Mouse (Mus musculus) liver, embryonic 11.5 days (tissue): Measurements from ENCODE around the gene P2ry6. TPM values are rescaled to one million over a fixed set of nuclear protein-coding genes. Genes with fewer than 3 reads are reported as not detected.

Experiments used
- ATAC-seq: fragments of 200-750 bp; cut with Nextera tagmentation; replicated peaks from 2 replicates; pipeline ENCODE4 v1.8.0; 2017; ENCODE audit warnings: moderate number of reproducible peaks, mild to moderate bottlenecking, moderate TSS enrichment, moderate library complexity; ENCODE audit not compliant: low FRiP score
- DNase-seq: peaks from one replicate; pipeline ENCODE4 v3.0.0-alpha.2; 2017; ENCODE audit warnings: low spot score
- H3K27ac ChIP-seq: fragments of 300-500 bp; sonication (generic); 2 replicates; pipeline ENCODE4 v1.5.1; 2014; ENCODE audit warnings: mild to moderate bottlenecking, low read depth, low read length, control low read depth
- H3K27me3 ChIP-seq: fragments of 300-500 bp; sonication (generic); replicated peaks from 2 replicates; pipeline ENCODE4 v1.6.1; 2014; ENCODE audit warnings: low read length, mixed read lengths; ENCODE audit not compliant: control insufficient read depth, insufficient read depth
- H3K36me3 ChIP-seq: fragments of 300-500 bp; sonication (generic); 2 replicates; pipeline ENCODE4 v1.6.1; 2014; ENCODE audit warnings: mild to moderate bottlenecking, low read length, moderate library complexity, mixed read lengths; ENCODE audit not compliant: control insufficient read depth, insufficient read depth
- H3K4me1 ChIP-seq: fragments of 300-500 bp; sonication (generic); replicated peaks from 2 replicates; pipeline ENCODE4 v1.6.1; 2014; ENCODE audit warnings: low read length, mixed read lengths; ENCODE audit not compliant: control insufficient read depth, insufficient read depth
- H3K4me2 ChIP-seq: fragments of 300-500 bp; sonication (generic); 2 replicates; pipeline ENCODE4 v1.6.1; 2014; ENCODE audit warnings: mild to moderate bottlenecking, control low read depth, moderate library complexity
- H3K4me3 ChIP-seq: fragments of 300-500 bp; sonication (generic); 2 replicates; pipeline ENCODE4 v1.5.1; 2014; ENCODE audit warnings: low read depth, low read length, control low read depth
- H3K9ac ChIP-seq: fragments of 300-500 bp; sonication (generic); 2 replicates; pipeline ENCODE4 v1.6.1; 2014; ENCODE audit warnings: low read depth, low read length, control low read depth
- H3K9me3 ChIP-seq: fragments of 300-500 bp; sonication (generic); 2 replicates; pipeline ENCODE4 v1.6.1; 2016; ENCODE audit warnings: low read length, inconsistent platforms, mixed read lengths; ENCODE audit not compliant: control insufficient read depth
- WGBS: fragments of 180-500 bp; shearing (Covaris S2); extraction: QIAGEN DNeasy Blood & Tissue Kit; methylation state at CpG from one replicate; pipeline ENCODE4 v1.1.7; 2014; 5-methylcytosine and 5-hydroxymethylcytosine counted together
- polyA plus RNA-seq: library from polyadenylated mRNA; unstranded; fragments of >200 nt; fragmentation: Nextera tagmentation; extraction: Ambion mirVana; gene quantifications from 2 replicates; pipeline ENCODE4 v1.2.1, GENCODE M21; 2014

Gene P2ry6
- polyA plus RNA-seq, 1 experiment from 2014 or later, result 4.3 TPM

- Histone ChIP-seq H3K4me1 (peaks cover 59% of the 10 kb centered on the region), H3K27ac (no peak overlapping the region), H3K4me3 (no peak overlapping the region), H3K4me2 (no peak overlapping the region), H3K36me3 (peaks cover 3% of the 10 kb centered on the region; the same call in 1 of the 2 replicates), H3K9ac (no peak overlapping the region), H3K9me3 (no peaks in the 10 kb centered on the region), H3K27me3 (0 out of 2 replicates have a peak, but pooled peaks cover 2% of the 10 kb centered on the region)
- DNase-seq (no peak), ATAC-seq (no peak)
- WGBS, result 85% methylated on average over 5 of the region's 5 CpGs
Measured at GRCm38 (mm10) chr7:100921289-100921688, 53.2 kb downstream of the P2ry6 start.

GRCm38 (mm10) chr7:100919809-100920107 is 54.7 kb downstream of the P2ry6 start:
- ATAC-seq, result no peak; the same call in 1 of the 2 replicates
- 39% methylated on average over 2 of the region's 2 CpGs for WGBS
- Histone ChIP-seq H3K9ac (no peak overlapping the region), H3K4me3 (no peak overlapping the region), H3K36me3 (peaks cover 6% of the 10 kb centered on the region; the same call in 1 of the 2 replicates), H3K4me2 (no peak overlapping the region), H3K27me3 (no peaks in the 10 kb centered on the region), H3K27ac (peak overlapping the region; percentile 26; the same call in 1 of the 2 replicates), H3K9me3 (no peaks in the 10 kb centered on the region), H3K4me1 (peaks cover 51% of the 10 kb centered on the region)
- no peak for DNase-seq

- Histone ChIP-seq H3K4me1 (peaks cover 47% of the 10 kb centered on the region), H3K4me3 (no peak overlapping the region), H3K27ac (peak overlapping the region; percentile 26; the same call in 1 of the 2 replicates), H3K36me3 (peaks cover 6% of the 10 kb centered on the region; the same call in 1 of the 2 replicates), H3K4me2 (no peak overlapping the region), H3K9ac (no peak overlapping the region), H3K9me3 (no peaks in the 10 kb centered on the region), H3K27me3 (no peaks in the 10 kb centered on the region)
- no peak for DNase-seq
- 54% methylated on average over 7 of the region's 7 CpGs for WGBS
- ATAC-seq, result no peak
Measured at GRCm38 (mm10) chr7:100919006-100919808, 55.2 kb downstream of the P2ry6 start.

- Histone ChIP-seq H3K27me3 (no peaks in the 10 kb centered on the region), H3K36me3 (peaks cover 6% of the 10 kb centered on the region; the same call in 1 of the 2 replicates), H3K27ac (no peak overlapping the region), H3K4me2 (peak overlapping the region; percentile 3; the same call in 1 of the 2 replicates), H3K9ac (no peak overlapping the region), H3K4me1 (peaks cover 39% of the 10 kb centered on the region), H3K4me3 (no peak overlapping the region), H3K9me3 (no peaks in the 10 kb centered on the region)
- DNase-seq (no peak), ATAC-seq (no peak)
- WGBS, result 42% methylated on average over 9 of the region's 9 CpGs
Measured at GRCm38 (mm10) chr7:100918176-100918575, 56.3 kb downstream of the P2ry6 start.

GRCm38 (mm10) chr7:100917751-100918150 is 56.7 kb downstream of the P2ry6 start:
- H3K4me2 ChIP-seq, result peak overlapping the region; percentile 3; the same call in 1 of the 2 replicates
- ATAC-seq (no peak), DNase-seq (no peak)
- H3K27me3 ChIP-seq, result no peaks in the 10 kb centered on the region
- H3K4me1 ChIP-seq, result peaks cover 35% of the 10 kb centered on the region
- 63% methylated on average over 6 of the region's 6 CpGs for WGBS
- H3K9ac ChIP-seq, result no peak overlapping the region
- H3K4me3 ChIP-seq, result no peak overlapping the region
- peaks cover 6% of the 10 kb centered on the region; the same call in 1 of the 2 replicates for H3K36me3 ChIP-seq
- H3K27ac ChIP-seq, result no peak overlapping the region
- H3K9me3 ChIP-seq, result no peaks in the 10 kb centered on the region

- Histone ChIP-seq H3K36me3 (peaks cover 6% of the 10 kb centered on the region; the same call in 1 of the 2 replicates), H3K9me3 (no peaks in the 10 kb centered on the region), H3K27me3 (no peaks in the 10 kb centered on the region), H3K27ac (no peak overlapping the region), H3K9ac (no peak overlapping the region; the same call in 1 of the 2 replicates), H3K4me2 (no peak overlapping the region), H3K4me3 (no peak overlapping the region), H3K4me1 (peaks cover 42% of the 10 kb centered on the region)
- ATAC-seq, result no peak
- 78% methylated on average over 6 of the region's 6 CpGs for WGBS
- no peak for DNase-seq
Measured at GRCm38 (mm10) chr7:100916526-100916925, 57.9 kb downstream of the P2ry6 start.

GRCm38 (mm10) chr7:100915204-100915603 is 59.2 kb downstream of the P2ry6 start:
- WGBS, result 84% methylated on average over 5 of the region's 5 CpGs
- Histone ChIP-seq H3K36me3 (peaks cover 6% of the 10 kb centered on the region; the same call in 1 of the 2 replicates), H3K4me1 (peaks cover 47% of the 10 kb centered on the region), H3K27me3 (no peaks in the 10 kb centered on the region), H3K4me2 (no peak overlapping the region), H3K9me3 (no peaks in the 10 kb centered on the region), H3K9ac (no peak overlapping the region), H3K27ac (no peak overlapping the region), H3K4me3 (no peak overlapping the region)
- ATAC-seq (no peak), DNase-seq (no peak)

- ATAC-seq, result no peak
- peaks cover 30% of the 10 kb centered on the region for H3K4me1 ChIP-seq
- 72% methylated on average over 9 of the region's 9 CpGs for WGBS
- peaks cover 5% of the 10 kb centered on the region; the same call in 1 of the 2 replicates for H3K36me3 ChIP-seq
- H3K27ac ChIP-seq, result peak overlapping the region; percentile 74; the same call in 1 of the 2 replicates
- no peaks in the 10 kb centered on the region for H3K9me3 ChIP-seq
- no peak for DNase-seq
- peak overlapping the region; percentile 32 for H3K4me2 ChIP-seq
- H3K4me3 ChIP-seq, result no peak overlapping the region
- H3K9ac ChIP-seq, result no peak overlapping the region
- H3K27me3 ChIP-seq, result no peaks in the 10 kb centered on the region
Measured at GRCm38 (mm10) chr7:100911791-100912190, 62.7 kb downstream of the P2ry6 start.
